Mouse (Mus musculus) intestine, embryonic 15.5 days (tissue): ENCODE measurements around the gene Bst1. TPM values are rescaled to one million over a fixed set of nuclear protein-coding genes. Genes with fewer than 3 reads are reported as not detected.
A peak's percentile ranks its signal among the peaks of the same experiment; 100 is the strongest.

Experiments used
- ATAC-seq: fragments of 200-750 bp; cut with Nextera tagmentation; 2 replicates; pipeline ENCODE4 v1.8.0; 2017; ENCODE audit warnings: moderate TSS enrichment, moderate library complexity
- H3K27ac ChIP-seq: fragments of 300-500 bp; sonication (generic); 2 replicates; pipeline ENCODE4 v1.5.1; 2015; ENCODE audit warnings: mild to moderate bottlenecking, inconsistent platforms
- H3K27me3 ChIP-seq: fragments of 300-500 bp; sonication (generic); replicated peaks from 2 replicates; pipeline ENCODE4 v1.6.1; 2015; ENCODE audit warnings: inconsistent platforms
- H3K36me3 ChIP-seq: fragments of 300-500 bp; sonication (generic); 2 replicates; pipeline ENCODE4 v1.6.1; 2015; ENCODE audit warnings: inconsistent platforms
- H3K4me1 ChIP-seq: fragments of 300-500 bp; sonication (generic); replicated peaks from 2 replicates; pipeline ENCODE4 v1.6.1; 2015; ENCODE audit warnings: inconsistent platforms
- H3K4me2 ChIP-seq: fragments of 300-500 bp; sonication (generic); replicated peaks from 2 replicates; pipeline ENCODE4 v1.6.1; 2015; ENCODE audit warnings: mild to moderate bottlenecking, inconsistent platforms
- H3K4me3 ChIP-seq: fragments of 300-500 bp; sonication (generic); replicated peaks from 2 replicates; pipeline ENCODE4 v1.5.1; 2015; ENCODE audit warnings: inconsistent platforms
- H3K9ac ChIP-seq: fragments of 300-500 bp; sonication (generic); 2 replicates; pipeline ENCODE4 v1.6.1; 2015; ENCODE audit warnings: inconsistent platforms
- H3K9me3 ChIP-seq: fragments of 300-500 bp; sonication (generic); 2 replicates; pipeline ENCODE4 v1.6.1; 2016; ENCODE audit warnings: inconsistent platforms
- WGBS: fragments of 180-500 bp; shearing (Covaris S2); methylation state at CpG from one replicate; pipeline ENCODE4 v1.1.7; 2015; 5-methylcytosine and 5-hydroxymethylcytosine counted together
- polyA plus RNA-seq: library from polyadenylated mRNA; unstranded; fragments of >200 nt; fragmentation: Nextera tagmentation; extraction: Ambion mirVana; gene quantifications from 2 replicates; pipeline ENCODE4 v1.2.1, GENCODE M21; 2015

The Bst1 gene
- polyA plus RNA-seq, 1 experiment from 2014 or later, result 0.97 TPM

GRCm38 (mm10) chr5:43845646-43846045 is 27.0 kb downstream of the Bst1 start:
- 63% methylated on average over 1 of the region's 1 CpGs for WGBS
- Histone ChIP-seq H3K27me3 (no peaks in the 10 kb centered on the region), H3K9ac (no peak overlapping the region), H3K4me1 (no peaks in the 10 kb centered on the region), H3K4me2 (no peak overlapping the region), H3K36me3 (no peaks in the 10 kb centered on the region), H3K27ac (no peak overlapping the region), H3K4me3 (no peak overlapping the region), H3K9me3 (no peaks in the 10 kb centered on the region)
- no peak for ATAC-seq

DNA sequence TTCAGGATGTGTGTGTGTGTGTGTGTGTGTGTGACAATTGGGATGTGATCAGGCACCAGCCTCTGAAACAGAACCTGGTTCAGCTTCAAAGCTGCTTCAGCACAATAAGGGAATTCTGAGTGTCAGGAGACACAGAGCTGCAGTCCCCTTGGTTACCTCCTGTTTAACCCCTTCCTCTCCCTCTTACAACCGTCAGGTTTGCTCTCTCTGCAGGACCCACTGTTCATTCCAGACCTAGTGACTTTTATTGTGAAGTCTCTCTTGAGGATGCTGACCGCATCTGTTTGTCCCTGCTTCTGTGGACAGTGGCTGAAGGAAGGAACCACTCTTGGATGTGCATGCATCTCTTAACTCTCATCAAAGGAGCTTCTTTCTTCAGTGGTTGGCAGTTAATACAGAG is 27.5 kb downstream of the Bst1 start:
- Histone ChIP-seq H3K4me1 (no peaks in the 10 kb centered on the region), H3K9ac (no peak overlapping the region), H3K4me2 (no peak overlapping the region), H3K36me3 (no peaks in the 10 kb centered on the region), H3K27ac (no peak overlapping the region), H3K4me3 (no peak overlapping the region), H3K9me3 (no peaks in the 10 kb centered on the region), H3K27me3 (no peaks in the 10 kb centered on the region)
- WGBS, result 28% methylated on average over 2 of the region's 2 CpGs
- no peak for ATAC-seq

GRCm38 (mm10) chr5:43847555-43847954 is 28.9 kb downstream of the Bst1 start:
- no peak overlapping the region for H3K4me2 ChIP-seq
- no peak for ATAC-seq
- no peaks in the 10 kb centered on the region for H3K27me3 ChIP-seq
- H3K27ac ChIP-seq, result no peak overlapping the region
- no peak overlapping the region for H3K4me3 ChIP-seq
- H3K4me1 ChIP-seq, result no peaks in the 10 kb centered on the region
- no peak overlapping the region for H3K9ac ChIP-seq
- no peaks in the 10 kb centered on the region for H3K9me3 ChIP-seq
- H3K36me3 ChIP-seq, result no peaks in the 10 kb centered on the region

DNA sequence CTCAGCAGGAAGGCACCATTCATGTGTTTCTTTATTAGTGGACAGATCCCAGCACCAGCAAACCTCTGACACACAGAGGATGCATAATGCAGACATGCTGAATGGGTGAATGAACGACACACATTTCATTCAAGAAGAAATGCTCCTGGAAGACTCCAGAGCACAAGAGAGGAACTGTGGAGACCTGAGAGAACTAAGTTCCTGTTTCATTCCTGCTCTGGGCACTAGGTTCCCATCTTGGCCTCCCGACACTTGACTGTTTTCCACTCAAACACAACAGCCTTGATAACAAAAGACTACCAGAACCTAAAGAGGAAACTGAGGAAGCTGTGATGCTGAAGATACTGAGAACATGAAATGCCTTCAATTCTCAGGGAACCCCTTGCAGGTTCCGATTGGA is 29.6 kb downstream of the Bst1 start:
- Histone ChIP-seq H3K27ac (no peak overlapping the region), H3K4me2 (no peak overlapping the region), H3K4me1 (no peaks in the 10 kb centered on the region), H3K27me3 (no peaks in the 10 kb centered on the region), H3K9ac (no peak overlapping the region), H3K9me3 (no peaks in the 10 kb centered on the region), H3K4me3 (no peak overlapping the region), H3K36me3 (no peaks in the 10 kb centered on the region)
- ATAC-seq, result no peak
- WGBS, result 88% methylated on average over 3 of the region's 3 CpGs

GRCm38 (mm10) chr5:43853096-43853867 is 34.6 kb downstream of the Bst1 start:
- WGBS, result 78% methylated on average over 11 of the region's 11 CpGs
- Histone ChIP-seq H3K9ac (no peak overlapping the region), H3K36me3 (no peaks in the 10 kb centered on the region), H3K4me1 (no peaks in the 10 kb centered on the region), H3K4me3 (no peak overlapping the region), H3K9me3 (no peaks in the 10 kb centered on the region), H3K4me2 (no peak overlapping the region), H3K27me3 (no peaks in the 10 kb centered on the region), H3K27ac (no peak overlapping the region)
- no peak for ATAC-seq

- WGBS, result 80% methylated on average over 7 of the region's 7 CpGs
- H3K9me3 ChIP-seq, result no peaks in the 10 kb centered on the region
- H3K4me3 ChIP-seq, result no peak overlapping the region
- no peaks in the 10 kb centered on the region for H3K4me1 ChIP-seq
- no peaks in the 10 kb centered on the region for H3K27me3 ChIP-seq
- no peaks in the 10 kb centered on the region for H3K36me3 ChIP-seq
- no peak overlapping the region for H3K4me2 ChIP-seq
- H3K27ac ChIP-seq, result no peak overlapping the region
- no peak overlapping the region for H3K9ac ChIP-seq
- no peak for ATAC-seq
These were observed 35.3 kb downstream of the Bst1 start for GRCm38 (mm10) chr5:43853868-43854488.

- WGBS, result 20% methylated on average over 2 of the region's 2 CpGs
- H3K9me3 ChIP-seq, result no peaks in the 10 kb centered on the region
- no peaks in the 10 kb centered on the region for H3K36me3 ChIP-seq
- no peak overlapping the region for H3K4me2 ChIP-seq
- H3K4me3 ChIP-seq, result no peak overlapping the region
- ATAC-seq, result no peak
- peaks cover 4% of the 10 kb centered on the region for H3K4me1 ChIP-seq
- H3K27ac ChIP-seq, result no peak overlapping the region
- H3K27me3 ChIP-seq, result no peaks in the 10 kb centered on the region
- H3K9ac ChIP-seq, result no peak overlapping the region
These were observed 37.1 kb downstream of the Bst1 start for GRCm38 (mm10) chr5:43855769-43856168.

GRCm38 (mm10) chr5:43859663-43860062 is 41.0 kb downstream of the Bst1 start:
- Histone ChIP-seq H3K4me2 (no peak overlapping the region), H3K27ac (peak overlapping the region; percentile 60; the same call in 1 of the 2 replicates), H3K9me3 (no peaks in the 10 kb centered on the region), H3K36me3 (no peaks in the 10 kb centered on the region), H3K27me3 (no peaks in the 10 kb centered on the region), H3K4me3 (no peak overlapping the region), H3K4me1 (peaks cover 4% of the 10 kb centered on the region), H3K9ac (no peak overlapping the region)
- WGBS, result 74% methylated on average over 8 of the region's 8 CpGs
- ATAC-seq, result no peak

- no peaks in the 10 kb centered on the region for H3K27me3 ChIP-seq
These were observed 41.4 kb downstream of the Bst1 start for GRCm38 (mm10) chr5:43860096-43860495.

GRCm38 (mm10) chr5:43860670-43861431 is 42.2 kb downstream of the Bst1 start:
- WGBS, result 53% methylated on average over 5 of the region's 5 CpGs
- ATAC-seq, result peak; percentile 84
- peak overlapping the region; percentile 61 for H3K27ac ChIP-seq

More at GRCm38 (mm10) chr5:43860096-43860495, 41.4 kb downstream of the Bst1 start:
- Histone ChIP-seq H3K9ac (no peak overlapping the region), H3K4me3 (no peak overlapping the region), H3K4me2 (no peak overlapping the region), H3K36me3 (no peaks in the 10 kb centered on the region), H3K4me1 (peaks cover 4% of the 10 kb centered on the region), H3K9me3 (no peaks in the 10 kb centered on the region), H3K27ac (peak overlapping the region; percentile 60; the same call in 1 of the 2 replicates)
- WGBS, result 79% methylated on average over 5 of the region's 5 CpGs
- ATAC-seq, result peak; percentile 22

GRCm38 (mm10) chr5:43863642-43864041 is 45.0 kb downstream of the Bst1 start:
- Histone ChIP-seq H3K9ac (no peak overlapping the region), H3K9me3 (no peaks in the 10 kb centered on the region)

More at GRCm38 (mm10) chr5:43860670-43861431, 42.2 kb downstream of the Bst1 start:
- no peaks in the 10 kb centered on the region for H3K27me3 ChIP-seq
- no peaks in the 10 kb centered on the region for H3K9me3 ChIP-seq
- peaks cover 4% of the 10 kb centered on the region for H3K4me1 ChIP-seq
- no peak overlapping the region for H3K4me3 ChIP-seq
- peak overlapping the region; percentile 12; the same call in 1 of the 2 replicates for H3K4me2 ChIP-seq
- no peaks in the 10 kb centered on the region for H3K36me3 ChIP-seq
- no peak overlapping the region for H3K9ac ChIP-seq

GRCm38 (mm10) chr5:43865316-43865715 is 46.6 kb downstream of the Bst1 start:
- no peak overlapping the region for H3K27ac ChIP-seq
- no peaks in the 10 kb centered on the region for H3K9me3 ChIP-seq
- 83% methylated on average over 2 of the region's 2 CpGs for WGBS
- H3K4me1 ChIP-seq, result peaks cover 5% of the 10 kb centered on the region; the same call in 1 of the 2 replicates
- no peaks in the 10 kb centered on the region for H3K27me3 ChIP-seq
- no peak for ATAC-seq
- no peaks in the 10 kb centered on the region for H3K36me3 ChIP-seq
- no peak overlapping the region for H3K4me2 ChIP-seq
- no peak overlapping the region for H3K9ac ChIP-seq
- no peak overlapping the region for H3K4me3 ChIP-seq

More at GRCm38 (mm10) chr5:43863642-43864041, 45.0 kb downstream of the Bst1 start:
- H3K4me2 ChIP-seq, result no peak overlapping the region
- H3K27ac ChIP-seq, result peak overlapping the region; percentile 68
- no peaks in the 10 kb centered on the region for H3K36me3 ChIP-seq
- ATAC-seq, result peak; percentile 72
- H3K4me1 ChIP-seq, result peaks cover 5% of the 10 kb centered on the region
- no peak overlapping the region for H3K4me3 ChIP-seq
- 45% methylated on average over 6 of the region's 6 CpGs for WGBS
- no peaks in the 10 kb centered on the region for H3K27me3 ChIP-seq
